Mouse (Mus musculus) spleen, adult 2 months (tissue): ENCODE data around the gene Gpr68. TPM values are rescaled to one million over a fixed set of nuclear protein-coding genes. Genes with fewer than 3 reads are reported as not detected.

Experiments used
- DNase-seq, 2 experiments: peaks; one replicate each; pipeline versions ENCODE4 v3.0.0 to v3.0.0-alpha.2; 2012 to 2021; ENCODE audit warnings: low spot score in 2 of 2, low read depth in 1 of 2
- H3K27ac ChIP-seq: fragments of 200-500 bp; 2 replicates; pipeline ENCODE4 v1.5.1; 2012; ENCODE audit warnings: low read length, inconsistent platforms; ENCODE audit not compliant: insufficient read depth
- H3K27me3 ChIP-seq: fragments of 200-500 bp; 2 replicates; pipeline ENCODE4 v1.6.1; 2012; ENCODE audit warnings: mild to moderate bottlenecking, moderate library complexity, low read length, inconsistent platforms; ENCODE audit not compliant: control insufficient read depth, insufficient read depth
- H3K36me3 ChIP-seq: fragments of 200-500 bp; 2 replicates; pipeline ENCODE4 v1.6.1; 2012; ENCODE audit warnings: mild to moderate bottlenecking, low read length, inconsistent platforms; ENCODE audit not compliant: control insufficient read depth, insufficient read depth
- H3K4me1 ChIP-seq: fragments of 200-500 bp; 2 replicates; pipeline ENCODE4 v1.6.1; 2011; ENCODE audit warnings: inconsistent platforms; ENCODE audit not compliant: control insufficient read depth, insufficient read depth, insufficient read length
- H3K4me3 ChIP-seq: fragments of 200-500 bp; 2 replicates; pipeline ENCODE4 v1.5.1; 2011; ENCODE audit warnings: mild to moderate bottlenecking, inconsistent platforms; ENCODE audit not compliant: insufficient read depth, insufficient read length; ENCODE audit errors: extremely low read depth
- CTCF ChIP-seq: fragments of 200-500 bp; IDR thresholded peaks from 2 replicates; pipeline ENCODE4 v1.5.1; 2011; ENCODE audit warnings: mild to moderate bottlenecking, inconsistent platforms; ENCODE audit not compliant: insufficient read depth, insufficient read length, insufficient replicate concordance; ENCODE audit errors: extremely low read depth
- POLR2A ChIP-seq: fragments of 200-500 bp; IDR thresholded peaks from 2 replicates; pipeline ENCODE4 v1.6.1; 2011; ENCODE audit warnings: low read depth, low read length, inconsistent platforms
- WGBS: fragments of 180-500 bp; shearing (Covaris S2); methylation state at CpG from one replicate; pipeline ENCODE4 v1.1.7; 2018; 5-methylcytosine and 5-hydroxymethylcytosine counted together
- polyA plus RNA-seq: library from polyadenylated mRNA; depleted of rRNA; stranded (reverse); fragments of >200 nt; gene quantifications from 2 replicates; pipeline ENCODE4 v1.2.3, GENCODE M21; 2012; rRNA removed

Gene Gpr68
- polyA plus RNA-seq, 1 experiment, result 14.0 TPM

GRCm38 (mm10) chr12:100841211-100841792, 66.7 kb downstream of the Gpr68 start:
- TF ChIP-seq CTCF, result peak; percentile 88; the same call in 1 of the 2 replicates
- no peak for TF ChIP-seq POLR2A

DNA sequence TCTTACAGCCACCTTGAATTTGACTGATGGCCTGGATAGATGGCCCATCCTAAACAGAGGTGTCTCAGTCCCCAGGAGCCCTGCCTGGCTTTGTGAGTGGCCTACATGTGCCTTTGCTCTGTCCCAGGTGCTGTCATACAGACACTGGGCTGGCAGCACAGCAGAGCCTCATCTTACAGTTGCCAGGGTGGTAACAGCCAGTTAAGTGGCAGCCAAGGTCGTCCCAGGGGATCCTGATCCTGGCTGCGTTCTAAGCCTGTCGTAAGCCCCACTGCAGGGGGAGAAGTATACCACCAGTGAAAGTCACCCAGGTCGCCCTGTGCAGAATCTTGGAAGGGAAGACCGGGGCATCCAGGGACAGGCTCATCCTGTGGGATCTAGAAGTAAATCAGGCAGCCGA, 68.1 kb downstream of the Gpr68 start:
- peaks cover 20% of the 10 kb centered on the region; the same call in 1 of the 2 replicates for H3K4me1 ChIP-seq
- no peak for DNase-seq
- no peaks in the 10 kb centered on the region for H3K36me3 ChIP-seq
- TF ChIP-seq POLR2A (no peak), CTCF (no peak)
- peak overlapping the region; percentile 30; the same call in 1 of the 2 replicates for H3K27ac ChIP-seq
- H3K4me3 ChIP-seq, result no peak overlapping the region
- H3K27me3 ChIP-seq, result no peaks in the 10 kb centered on the region
- 85% methylated on average over 6 of the region's 6 CpGs for WGBS

More at GRCm38 (mm10) chr12:100841211-100841792, 66.7 kb downstream of the Gpr68 start:
- Histone ChIP-seq H3K36me3 (no peaks in the 10 kb centered on the region), H3K27ac (no peak overlapping the region), H3K4me1 (peaks cover 20% of the 10 kb centered on the region; the same call in 1 of the 2 replicates), H3K4me3 (no peak overlapping the region), H3K27me3 (no peaks in the 10 kb centered on the region)
- 20% methylated on average over 3 of the region's 3 CpGs for WGBS
- peak; percentile 50 to 78 for DNase-seq

DNA sequence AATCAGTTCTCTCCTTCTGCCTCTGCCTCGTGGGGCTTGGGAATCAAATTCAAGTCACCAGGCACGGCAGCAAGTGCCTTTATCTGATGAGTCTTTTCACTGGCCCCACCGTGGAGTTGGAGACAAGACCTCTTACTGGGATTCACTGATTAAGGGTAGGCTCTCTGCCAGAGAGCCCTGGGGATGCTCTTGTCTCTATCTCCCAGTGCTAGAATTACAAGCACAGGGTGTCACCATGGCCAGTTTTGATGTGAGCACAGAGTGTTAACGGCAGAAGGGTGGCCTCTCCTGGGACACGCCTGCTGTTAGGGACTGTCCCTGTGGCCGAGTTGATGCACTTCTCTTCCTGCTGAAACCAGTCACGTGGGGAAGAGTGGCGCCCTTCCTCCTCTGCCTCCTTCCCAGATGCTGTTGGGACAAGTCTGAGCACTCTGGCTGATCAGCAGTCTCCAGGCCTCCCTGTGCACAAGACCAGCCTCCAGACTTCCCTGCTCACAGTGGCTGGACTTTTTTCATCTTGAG, 68.9 kb downstream of the Gpr68 start:
- Histone ChIP-seq H3K4me3 (no peak overlapping the region), H3K4me1 (peaks cover 20% of the 10 kb centered on the region; the same call in 1 of the 2 replicates), H3K27ac (peak overlapping the region; percentile 48), H3K27me3 (no peaks in the 10 kb centered on the region), H3K36me3 (no peaks in the 10 kb centered on the region)
- TF ChIP-seq CTCF (no peak), POLR2A (no peak)
- 37% methylated on average over 8 of the region's 8 CpGs for WGBS
- DNase-seq, result peak; percentile 25 to 61

DNA sequence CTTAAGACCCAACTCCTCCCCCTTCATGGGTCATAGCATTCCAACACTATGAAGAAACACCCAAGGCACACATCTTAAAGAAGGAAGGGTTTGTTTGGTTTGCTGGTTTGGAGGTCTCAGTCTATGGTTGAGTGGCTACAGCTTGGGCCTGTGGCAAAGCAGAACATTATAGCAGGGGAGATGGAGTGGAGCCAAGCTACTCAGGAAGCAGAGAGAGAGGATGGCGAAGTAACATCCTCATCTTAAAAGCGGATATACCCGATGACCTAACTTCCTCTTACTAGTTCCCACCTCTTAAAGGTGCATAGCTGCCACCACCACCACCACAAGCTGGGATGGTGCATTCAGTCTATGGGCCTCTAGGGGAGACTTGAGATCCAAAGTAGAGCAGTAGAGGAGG, 70.8 kb downstream of the Gpr68 start:
- peak overlapping the region; percentile 55 for H3K4me3 ChIP-seq
- DNase-seq, result peak; percentile 25 to 61
- TF ChIP-seq CTCF (no peak), POLR2A (peak; percentile 61)
- peaks cover 20% of the 10 kb centered on the region; the same call in 1 of the 2 replicates for H3K4me1 ChIP-seq
- 5% methylated on average over 3 of the region's 3 CpGs for WGBS
- H3K27me3 ChIP-seq, result no peaks in the 10 kb centered on the region
- peak overlapping the region; percentile 66 for H3K27ac ChIP-seq
- no peaks in the 10 kb centered on the region for H3K36me3 ChIP-seq

GRCm38 (mm10) chr12:100831629-100832325, 76.2 kb downstream of the Gpr68 start:
- H3K27ac ChIP-seq, result no peak overlapping the region
- H3K4me1 ChIP-seq, result no peaks in the 10 kb centered on the region
- 92% methylated on average over 8 of the region's 8 CpGs for WGBS
- no peak for DNase-seq
- TF ChIP-seq POLR2A (no peak), CTCF (no peak)
- H3K27me3 ChIP-seq, result no peaks in the 10 kb centered on the region
- H3K4me3 ChIP-seq, result no peak overlapping the region
- peaks cover 3% of the 10 kb centered on the region for H3K36me3 ChIP-seq

DNA sequence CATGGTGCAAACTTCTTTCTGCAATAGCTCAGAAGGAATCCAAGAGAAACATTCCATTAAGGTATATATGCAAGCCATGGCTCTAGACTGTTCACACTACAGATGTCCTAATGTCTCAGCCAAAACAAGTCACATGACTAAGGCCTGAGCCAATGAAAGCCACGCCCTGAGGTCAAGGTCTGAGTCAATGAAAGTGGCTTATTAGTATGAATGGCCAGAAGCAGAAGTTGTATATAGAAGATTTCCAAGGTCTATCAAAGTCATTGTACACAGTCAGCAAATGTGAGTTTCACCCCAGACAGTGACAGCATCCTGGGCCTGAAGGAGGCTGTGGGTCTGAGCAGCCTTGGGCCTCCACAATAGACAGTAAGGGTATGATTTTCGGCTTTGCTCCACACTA, 77.0 kb downstream of the Gpr68 start:
- TF ChIP-seq CTCF (no peak), POLR2A (no peak)
- H3K4me1 ChIP-seq, result no peaks in the 10 kb centered on the region
- H3K27ac ChIP-seq, result no peak overlapping the region
- no peak overlapping the region for H3K4me3 ChIP-seq
- peaks cover 3% of the 10 kb centered on the region for H3K36me3 ChIP-seq
- no peak for DNase-seq
- H3K27me3 ChIP-seq, result no peaks in the 10 kb centered on the region
- 94% methylated on average over 2 of the region's 2 CpGs for WGBS

Other genes with a start within 250 kb of the Gpr68 start
- gene Rps6ka5, start 181.2 kb downstream of the Gpr68 start, polyA plus RNA-seq, result 1.7 and 2.1 TPM in 2 replicates
- 4.8 and 5.2 TPM in 2 replicates for gene Dglucy, start 129.1 kb downstream of the Gpr68 start, polyA plus RNA-seq
- gene Ccdc88c, start 120.9 kb upstream of the Gpr68 start, polyA plus RNA-seq, result 48.3 and 51.8 TPM in 2 replicates
- gene Ppp4r3a, start 175.5 kb upstream of the Gpr68 start, polyA plus RNA-seq, result 10.9 and 13.5 TPM in 2 replicates